Mouse (Mus musculus) hindlimb bud, embryonic 11.5 days (tissue): Measurements from ENCODE around the gene Mfn2.

ENCODE experiments used
- DNase-seq: peaks from one replicate; pipeline ENCODE4 v3.0.0-alpha.2; 2012; ENCODE audit warnings: low read depth, low spot score; ENCODE audit errors: extremely low spot score

Mfn2 gene

DNA sequence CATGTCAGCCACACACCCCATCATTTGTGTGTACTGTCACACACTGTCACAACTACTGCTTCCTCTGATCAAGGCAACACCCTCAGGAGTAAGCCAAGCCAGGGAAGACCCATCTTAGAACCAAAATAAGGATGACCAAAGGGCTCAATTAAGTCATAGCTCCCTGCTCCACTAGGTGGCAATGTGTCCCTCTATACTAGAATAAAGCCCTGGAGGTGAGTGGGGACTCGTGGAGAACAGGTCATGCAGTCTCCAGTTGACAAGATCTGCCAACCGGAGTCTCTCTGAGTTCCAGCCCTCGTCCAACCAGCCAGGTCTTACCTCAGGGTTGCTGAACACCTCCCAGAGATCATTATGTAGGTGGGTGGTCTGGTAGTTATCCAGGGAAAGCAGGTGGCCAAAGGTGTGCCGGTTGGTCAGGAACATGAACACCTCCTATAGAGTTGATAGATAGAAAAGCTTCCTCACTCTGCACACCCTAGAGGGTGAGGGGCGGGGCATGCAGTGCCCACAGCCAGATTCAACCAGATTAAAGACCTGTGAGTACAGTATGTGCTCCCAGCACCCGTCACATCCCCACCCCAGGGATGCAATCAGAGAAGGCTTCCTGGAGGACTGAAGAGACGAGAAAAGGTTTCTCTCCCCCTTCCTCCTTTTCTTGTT, 14.1 kb upstream of the Mfn2 start:
- DNase-seq, result no peak

GRCm38 (mm10) chr4:147909486-147909885, 5.0 kb upstream of the Mfn2 start:
- no peak for DNase-seq

DNA sequence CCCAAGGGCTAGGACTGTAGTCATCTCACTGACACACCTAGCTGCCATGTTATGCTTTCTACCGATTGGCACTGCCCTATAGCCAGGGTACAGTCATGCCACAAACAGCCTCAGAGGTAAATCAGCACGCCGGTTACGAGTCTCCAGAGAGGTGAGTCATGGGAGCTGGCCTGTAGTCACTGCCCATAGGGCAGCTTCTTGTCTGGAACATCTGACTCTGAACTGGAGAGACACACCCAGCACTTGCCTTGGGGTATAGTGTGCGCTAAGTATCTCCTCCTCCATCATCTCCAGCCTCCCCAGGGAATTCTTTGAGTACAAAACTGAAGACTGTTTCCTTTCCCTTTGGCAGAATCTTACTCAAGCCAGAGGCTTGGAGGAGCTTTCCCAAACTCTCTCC, 1.7 kb upstream of the Mfn2 start:
- DNase-seq, result no peak

GRCm38 (mm10) chr4:147905090-147905659, 671 bp upstream of the Mfn2 start:
- no peak for DNase-seq

DNA sequence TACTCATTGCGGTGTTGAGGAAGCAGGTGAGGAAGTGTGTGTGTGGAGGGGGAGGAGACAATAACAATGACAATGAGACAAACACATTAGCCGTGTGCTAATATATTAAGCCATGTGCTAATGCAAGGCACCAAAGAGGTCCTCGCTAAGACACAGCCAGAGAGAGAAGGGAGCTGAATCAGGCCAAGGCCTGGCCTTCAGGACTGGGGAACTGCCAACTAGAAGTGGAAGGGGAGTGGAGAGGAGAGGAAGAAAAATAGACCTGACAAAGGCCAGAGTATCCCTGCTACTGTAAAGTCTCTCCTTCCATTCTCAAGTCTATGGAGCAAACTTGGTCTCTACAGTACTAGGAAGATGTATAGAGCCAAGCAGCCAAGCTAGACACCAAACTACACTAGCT, 903 bp downstream of the Mfn2 start:
- no peak for DNase-seq

- DNase-seq, result no peak
These were observed 1.5 kb downstream of the Mfn2 start for GRCm38 (mm10) chr4:147902906-147903500.

- no peak for DNase-seq
These were observed 4.1 kb downstream of the Mfn2 start for GRCm38 (mm10) chr4:147900452-147900851.

DNA sequence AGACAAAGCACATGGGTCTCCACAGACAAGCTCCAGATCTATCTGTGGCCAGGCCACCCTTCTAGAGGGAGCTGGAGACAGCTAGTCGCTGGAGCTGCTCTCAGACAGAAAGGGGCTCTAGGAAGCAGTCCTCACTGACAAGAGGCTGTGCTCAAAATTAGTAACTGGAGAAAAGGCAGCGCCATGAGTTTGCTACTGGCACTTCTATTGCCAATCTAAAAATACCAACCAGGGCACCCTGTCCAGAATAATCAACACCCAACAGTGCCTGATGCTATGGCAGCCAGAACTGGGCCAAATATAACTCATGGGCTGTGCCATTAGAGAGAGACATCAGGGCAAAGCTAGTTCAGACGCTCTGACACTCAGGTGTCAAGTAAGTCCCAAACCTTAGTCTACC, 7.2 kb downstream of the Mfn2 start:
- no peak for DNase-seq

GRCm38 (mm10) chr4:147896411-147896810, 8.1 kb downstream of the Mfn2 start:
- no peak for DNase-seq

DNA sequence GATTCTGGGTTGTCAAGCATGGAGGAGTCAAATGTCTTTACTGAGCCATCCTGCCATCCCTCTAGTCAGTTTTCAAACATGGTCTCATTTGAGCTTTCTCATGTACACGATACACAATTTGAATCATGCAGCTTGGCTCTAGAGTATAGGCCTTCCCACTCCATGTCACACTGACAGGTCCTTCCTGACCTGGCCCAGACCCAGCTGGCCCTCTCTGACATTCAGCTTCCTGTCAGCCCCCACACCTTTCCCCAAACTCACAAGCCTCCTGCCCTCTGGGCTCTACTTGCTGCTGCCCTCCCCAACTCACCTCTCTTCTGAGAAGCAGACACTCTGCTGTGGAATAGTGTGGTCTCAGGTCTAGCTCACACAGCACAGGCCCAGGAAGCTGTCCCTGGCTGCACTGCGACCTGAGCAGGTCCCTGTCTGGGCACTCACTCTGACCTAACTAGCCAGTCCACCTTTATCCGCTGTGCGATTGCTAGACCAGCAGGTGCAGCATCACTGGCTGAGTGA, 8.6 kb downstream of the Mfn2 start:
- DNase-seq, result no peak

DNA sequence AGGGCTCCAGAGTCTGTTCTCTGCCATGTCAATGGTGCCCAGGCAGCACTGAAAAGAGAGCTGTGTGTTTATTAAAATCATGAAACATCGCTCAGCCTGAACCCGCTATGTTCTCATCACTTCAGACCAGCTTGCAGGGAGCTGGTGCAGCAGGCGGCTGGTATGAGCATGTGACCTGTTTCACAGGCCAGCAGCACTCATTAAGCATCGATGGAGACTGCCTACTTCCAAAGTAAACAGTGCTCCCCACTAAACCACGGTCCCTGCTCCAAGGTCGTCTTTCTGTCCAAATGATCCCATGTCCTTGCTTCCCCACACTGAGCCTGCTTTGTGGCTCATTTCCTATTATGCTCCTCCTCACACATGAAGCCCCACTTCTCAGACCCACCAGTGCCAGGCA, 14.2 kb downstream of the Mfn2 start:
- no peak for DNase-seq

DNA sequence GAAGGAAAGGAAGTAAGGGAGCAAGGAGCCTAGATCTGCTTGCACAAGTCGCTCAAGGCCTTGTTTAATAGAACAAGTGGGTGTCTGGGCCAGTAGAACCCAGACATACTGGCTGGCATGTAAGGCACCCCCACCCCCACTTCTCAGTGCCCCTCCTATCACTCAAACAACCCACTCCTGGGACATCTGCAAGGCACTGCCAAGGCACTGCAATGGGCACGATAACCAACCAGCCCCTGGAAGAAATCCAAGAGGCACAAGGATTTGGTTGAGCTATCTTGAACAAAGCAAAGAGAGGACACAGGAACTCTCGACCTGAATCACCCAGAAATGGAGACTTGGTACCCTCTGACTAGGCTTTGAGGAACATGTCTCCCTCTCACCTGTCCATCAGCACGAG, 16.3 kb downstream of the Mfn2 start:
- DNase-seq, result no peak

DNA sequence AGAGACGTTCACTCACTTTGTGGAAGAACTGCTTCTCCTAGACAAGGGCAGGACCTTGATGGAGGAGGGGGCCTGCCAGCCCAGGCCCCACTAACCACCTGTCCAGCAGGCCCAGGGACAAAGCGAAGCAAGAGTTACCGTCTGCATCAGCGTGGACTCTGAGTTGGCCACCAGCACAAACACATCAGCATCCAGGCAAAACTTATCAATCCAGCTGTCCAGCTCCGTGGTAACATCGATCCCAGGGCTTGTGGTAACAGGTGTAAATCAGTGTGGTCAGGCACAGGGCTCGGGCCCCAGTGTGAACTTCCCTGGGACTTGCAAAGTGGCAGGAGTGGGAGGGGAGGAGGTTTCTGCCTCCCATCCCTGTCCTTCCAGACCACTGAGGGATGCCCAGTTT, 17.2 kb downstream of the Mfn2 start:
- DNase-seq, result no peak

- DNase-seq, result no peak
These were observed 18.3 kb downstream of the Mfn2 start for GRCm38 (mm10) chr4:147886158-147886557.

DNA sequence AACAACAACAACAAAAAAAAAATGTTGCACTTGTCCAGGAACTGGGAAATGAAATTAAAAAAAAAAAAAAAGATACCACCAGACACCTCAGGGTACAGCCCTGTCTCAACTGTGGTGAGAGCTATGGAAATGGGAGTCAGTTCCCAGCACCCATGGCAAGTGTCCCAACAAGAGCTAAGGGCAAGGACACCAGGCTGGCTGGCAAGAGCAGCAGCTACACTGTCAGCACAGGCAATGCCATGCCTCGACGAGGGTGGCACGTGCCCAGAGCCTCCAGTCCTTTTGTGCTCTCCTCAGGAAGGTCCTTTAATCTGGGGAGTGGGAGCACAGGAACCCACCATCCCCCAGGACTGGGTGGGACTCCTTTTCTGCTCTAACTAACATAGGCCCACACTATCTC, 20.4 kb downstream of the Mfn2 start:
- no peak for DNase-seq

- no peak for DNase-seq
These were observed 21.5 kb downstream of the Mfn2 start for GRCm38 (mm10) chr4:147883041-147883440.

DNA sequence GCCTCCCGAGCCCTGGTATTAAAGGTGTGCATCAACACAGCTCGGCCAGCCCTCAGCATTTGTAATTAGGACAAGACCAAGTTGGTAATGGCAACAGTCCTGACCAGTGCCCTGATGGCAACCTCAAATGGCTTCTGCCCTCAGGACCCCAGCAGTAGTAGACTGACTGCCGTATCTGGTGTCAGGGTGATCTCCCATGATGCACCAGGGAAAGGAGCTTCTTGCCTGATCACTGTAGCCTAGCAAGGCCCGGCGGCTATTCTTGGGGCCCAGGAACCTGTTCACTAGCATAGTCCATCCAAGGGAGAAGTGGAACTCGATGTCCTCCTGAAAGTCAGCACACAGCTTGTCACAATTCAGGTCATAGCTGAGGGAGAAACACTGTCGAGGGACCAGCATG, 22.7 kb downstream of the Mfn2 start:
- no peak for DNase-seq

- DNase-seq, result no peak
These were observed 24.6 kb downstream of the Mfn2 start for GRCm38 (mm10) chr4:147879865-147880264.

DNA sequence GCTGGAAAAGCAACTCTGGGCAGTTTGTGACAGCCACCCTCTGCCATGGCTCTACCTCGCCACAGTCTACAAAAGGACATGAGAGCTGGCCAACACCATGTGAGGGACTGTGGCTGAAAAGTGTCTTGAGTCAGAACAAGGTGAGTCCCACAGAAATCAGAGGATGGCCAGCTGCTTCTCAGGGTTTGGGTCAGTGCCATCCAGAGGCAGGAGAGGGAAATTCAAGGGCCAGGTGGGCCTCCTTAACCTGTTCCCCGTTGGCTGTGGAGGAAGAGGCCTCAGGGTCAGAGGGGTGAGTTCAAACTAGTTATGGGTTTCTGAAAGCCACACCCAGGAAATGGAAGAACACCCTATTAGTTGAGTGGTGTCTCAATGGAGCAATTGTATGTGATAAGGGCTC, 25.0 kb downstream of the Mfn2 start:
- DNase-seq, result no peak

DNA sequence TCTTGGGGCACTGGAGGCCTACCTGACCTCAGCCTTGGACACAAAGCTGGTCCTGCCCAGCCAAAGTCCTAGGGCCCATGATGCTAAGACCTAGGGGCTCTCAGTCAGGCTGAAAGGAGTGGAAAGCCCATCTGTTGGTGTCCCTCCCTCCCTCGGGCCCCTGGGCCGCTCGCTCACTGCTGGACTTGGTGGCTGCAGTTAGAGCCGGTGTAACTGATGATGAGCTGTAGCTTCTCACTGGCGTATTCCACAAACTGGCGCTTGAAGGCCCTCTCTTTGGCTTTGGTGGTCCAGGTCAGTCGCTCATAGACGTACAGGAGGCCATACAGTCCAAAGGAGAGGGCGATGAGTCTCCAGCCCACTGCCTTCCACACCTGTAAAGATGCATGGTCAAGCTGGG, 26.0 kb downstream of the Mfn2 start:
- DNase-seq, result no peak

GRCm38 (mm10) chr4:147875852-147876575, 28.5 kb downstream of the Mfn2 start:
- no peak for DNase-seq

DNA sequence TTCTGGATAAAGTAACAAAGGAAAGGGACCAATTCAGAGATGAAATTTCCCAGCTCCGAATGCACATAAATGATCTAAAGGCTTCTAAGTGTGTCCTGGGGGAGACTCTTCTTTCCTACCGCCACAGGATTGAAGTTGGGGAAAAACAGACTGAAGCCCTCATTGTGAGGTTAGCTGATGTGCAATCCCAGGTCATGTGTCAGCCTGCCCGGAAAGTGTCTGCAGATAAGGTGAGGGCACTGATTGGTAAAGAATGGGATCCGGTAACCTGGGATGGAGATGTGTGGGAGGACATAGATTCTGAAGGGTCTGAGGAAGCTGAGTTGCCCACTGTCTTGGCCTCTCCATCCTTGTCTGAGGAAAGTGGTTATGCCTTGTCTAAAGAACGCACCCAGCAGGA, 35.3 kb downstream of the Mfn2 start:
- DNase-seq, result no peak
